Mouse (Mus musculus): ENCODE data around the gene Nfia. TPM values are rescaled to one million over a fixed set of nuclear protein-coding genes. Genes with fewer than 3 reads are reported as not detected.

The Nfia gene
- polyA plus RNA-seq, 1 experiment from 2014 or later = 15.9 TPM

DNA sequence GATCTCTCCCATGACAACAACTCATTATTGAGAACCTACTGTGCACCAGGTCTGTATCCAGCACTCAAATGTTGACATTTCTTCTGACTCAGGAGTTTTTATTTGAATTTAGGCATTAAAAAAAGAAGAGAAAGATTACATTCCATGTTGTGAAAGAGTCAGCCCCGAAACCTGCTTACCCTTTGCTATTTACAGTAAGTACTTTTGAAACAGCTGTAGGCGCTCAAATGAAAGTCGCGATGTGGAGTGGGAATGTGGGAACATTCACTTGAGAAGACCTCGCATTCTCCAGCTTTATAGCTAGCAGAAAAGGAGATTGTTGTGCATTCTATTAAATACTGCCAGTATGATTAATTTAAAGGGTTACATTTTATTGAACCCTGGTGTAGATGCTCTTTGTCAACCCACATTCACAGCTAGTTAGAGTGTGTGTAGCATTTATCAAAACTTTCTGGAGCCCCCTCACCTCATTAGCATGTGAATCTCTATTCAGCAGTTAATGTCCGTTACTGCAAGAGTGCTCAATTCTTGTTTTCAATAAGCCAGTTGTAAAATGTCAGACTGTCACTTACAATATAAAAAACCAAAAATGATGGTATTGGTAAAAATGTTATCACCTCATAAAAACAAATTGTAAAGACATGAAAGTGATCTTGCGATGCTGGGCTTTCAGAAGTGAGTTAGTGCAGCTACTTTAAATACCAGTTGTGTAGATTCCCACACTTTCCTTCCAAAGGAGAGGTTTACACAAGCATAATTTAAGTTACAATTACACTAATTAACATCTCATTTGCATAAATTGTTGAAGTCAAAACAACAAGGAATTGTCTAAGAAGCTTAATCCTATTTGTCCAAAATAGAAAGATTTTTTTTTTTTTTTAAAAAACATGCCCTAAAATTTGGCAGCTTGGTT, 33.6 kb downstream of the Nfia start:
- Histone ChIP-seq H3K27ac (ENCODE audit: low read depth, low read length) (no peak overlapping the region), H3K4me2 (replicated peaks; ENCODE audit: low read depth) (no peak overlapping the region), H3K9ac (ENCODE audit: low read depth, low read length) (no peak overlapping the region), H3K4me3 (ENCODE audit: low read depth, low read length) (no peak overlapping the region), H3K27me3 (replicated peaks; ENCODE audit: control insufficient read depth, insufficient read depth, low read length) (no peaks in the 10 kb centered on the region), H3K4me1 (replicated peaks; ENCODE audit: control insufficient read depth, insufficient read depth, low read length) (no peaks in the 10 kb centered on the region), H3K36me3 (ENCODE audit: control insufficient read depth, insufficient read depth) (no peaks in the 10 kb centered on the region), H3K9me3 (ENCODE audit: control insufficient read depth) (no peaks in the 10 kb centered on the region)
- 64% methylated on average over 7 of the region's 7 CpGs for WGBS
- TF ChIP-seq CTCF (IDR thresholded peaks at IDR 0.05; ENCODE audit: low read depth) = no peak
- ATAC-seq = no peak

DNA sequence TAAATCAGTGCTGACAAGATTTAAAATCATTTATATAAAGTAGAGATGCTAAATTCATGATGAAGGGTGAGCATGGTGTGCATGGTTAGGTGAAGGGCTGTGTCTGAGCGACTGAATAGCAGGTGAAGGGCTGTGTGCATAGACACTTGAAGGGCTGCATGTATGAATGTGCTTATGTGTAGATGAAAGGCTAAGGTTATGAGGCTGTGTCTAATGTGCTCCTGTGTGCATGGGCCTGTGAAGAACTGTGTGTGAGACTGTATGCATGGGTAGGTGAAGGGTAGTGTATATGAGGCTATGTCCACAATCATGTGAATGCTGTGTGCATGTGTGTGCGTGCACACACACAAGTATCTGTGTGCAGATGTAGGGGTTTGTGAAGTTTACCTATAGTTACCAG, 34.4 kb downstream of the Nfia start:
- no peaks in the 10 kb centered on the region for H3K9me3 ChIP-seq (ENCODE audit: control insufficient read depth)
- 93% methylated on average over 2 of the region's 2 CpGs for WGBS
- H3K4me3 ChIP-seq (ENCODE audit: low read depth, low read length) = no peak overlapping the region
- H3K27me3 ChIP-seq (replicated peaks; ENCODE audit: control insufficient read depth, insufficient read depth, low read length) = no peaks in the 10 kb centered on the region
- TF ChIP-seq CTCF (IDR thresholded peaks at IDR 0.05; ENCODE audit: low read depth) = no peak
- ATAC-seq = no peak
- no peak overlapping the region for H3K4me2 ChIP-seq (replicated peaks; ENCODE audit: low read depth)
- no peak overlapping the region for H3K27ac ChIP-seq (ENCODE audit: low read depth, low read length)
- H3K9ac ChIP-seq (ENCODE audit: low read depth, low read length) = no peak overlapping the region
- H3K4me1 ChIP-seq (replicated peaks; ENCODE audit: control insufficient read depth, insufficient read depth, low read length) = no peaks in the 10 kb centered on the region
- no peaks in the 10 kb centered on the region for H3K36me3 ChIP-seq (ENCODE audit: control insufficient read depth, insufficient read depth)

DNA sequence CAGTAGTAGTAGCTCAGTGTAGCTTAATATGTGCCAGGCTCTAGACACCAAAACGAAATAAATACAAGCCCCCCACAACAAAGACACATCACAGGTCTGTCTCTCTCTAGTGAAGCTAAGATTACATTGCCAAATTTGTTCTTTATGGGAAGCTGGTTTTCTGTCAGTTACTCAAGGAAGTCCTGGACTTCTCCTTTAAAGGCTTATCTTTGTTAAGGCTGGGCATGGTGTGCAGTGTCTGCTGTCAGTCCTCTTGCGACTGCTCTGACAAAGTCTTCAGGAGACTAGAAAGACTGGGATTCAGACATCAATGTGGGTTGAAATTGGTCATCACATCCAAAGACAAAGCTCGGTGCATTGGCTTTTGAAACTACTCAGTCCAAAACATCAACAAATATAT, 36.4 kb downstream of the Nfia start:
- no peaks in the 10 kb centered on the region for H3K36me3 ChIP-seq (ENCODE audit: control insufficient read depth, insufficient read depth)
- H3K27ac ChIP-seq (ENCODE audit: low read depth, low read length) = no peak overlapping the region
- H3K9ac ChIP-seq (ENCODE audit: low read depth, low read length) = no peak overlapping the region
- no peak overlapping the region for H3K4me3 ChIP-seq (ENCODE audit: low read depth, low read length)
- WGBS = 82% methylated on average over 3 of the region's 3 CpGs
- TF ChIP-seq CTCF (IDR thresholded peaks at IDR 0.05; ENCODE audit: low read depth) = no peak
- no peaks in the 10 kb centered on the region for H3K27me3 ChIP-seq (replicated peaks; ENCODE audit: control insufficient read depth, insufficient read depth, low read length)
- ATAC-seq = no peak
- H3K4me1 ChIP-seq (replicated peaks; ENCODE audit: control insufficient read depth, insufficient read depth, low read length) = no peaks in the 10 kb centered on the region
- no peaks in the 10 kb centered on the region for H3K9me3 ChIP-seq (ENCODE audit: control insufficient read depth)
- H3K4me2 ChIP-seq (replicated peaks; ENCODE audit: low read depth) = no peak overlapping the region

DNA sequence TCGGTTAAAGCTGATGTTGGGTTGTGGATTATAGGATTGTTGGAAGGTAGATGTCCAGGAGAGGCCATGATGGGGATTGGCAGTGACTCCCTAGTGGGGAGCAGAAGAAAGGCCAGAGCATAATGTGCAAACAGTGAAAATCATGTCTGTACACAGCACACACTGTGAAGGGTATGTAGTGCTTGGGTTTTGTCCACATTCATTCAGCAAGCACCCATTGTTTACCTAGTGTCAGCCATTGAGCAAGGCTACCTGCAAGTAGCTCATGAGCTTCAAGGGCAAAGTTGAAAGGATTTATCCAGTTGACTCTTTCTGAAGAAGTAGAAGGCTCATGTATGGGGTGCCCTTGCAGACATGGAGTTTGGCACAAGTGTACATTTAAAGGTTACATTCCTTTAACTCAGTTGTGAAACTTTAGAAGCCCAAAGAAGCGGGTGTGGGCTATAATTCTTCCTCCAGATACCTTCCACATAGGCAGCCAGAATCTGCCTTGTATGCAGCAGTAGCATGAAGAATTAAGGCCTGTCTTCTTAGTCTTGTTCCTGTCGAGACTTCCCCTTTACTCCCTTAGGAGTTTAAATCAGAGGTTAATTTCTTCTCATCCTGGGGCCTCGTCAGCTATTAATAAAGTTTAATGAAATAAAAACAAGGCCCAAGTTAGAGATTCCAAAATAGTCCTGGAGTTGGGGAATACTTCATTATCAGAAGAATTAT, 37.2 kb downstream of the Nfia start:
- ATAC-seq = no peak
- no peaks in the 10 kb centered on the region for H3K27me3 ChIP-seq (replicated peaks; ENCODE audit: control insufficient read depth, insufficient read depth, low read length)
- H3K4me2 ChIP-seq (replicated peaks; ENCODE audit: low read depth) = no peak overlapping the region
- no peaks in the 10 kb centered on the region for H3K4me1 ChIP-seq (replicated peaks; ENCODE audit: control insufficient read depth, insufficient read depth, low read length)
- H3K9me3 ChIP-seq (ENCODE audit: control insufficient read depth) = no peaks in the 10 kb centered on the region
- H3K9ac ChIP-seq (ENCODE audit: low read depth, low read length) = no peak overlapping the region
- no peak overlapping the region for H3K4me3 ChIP-seq (ENCODE audit: low read depth, low read length)
- no peaks in the 10 kb centered on the region for H3K36me3 ChIP-seq (ENCODE audit: control insufficient read depth, insufficient read depth)
- no peak overlapping the region for H3K27ac ChIP-seq (ENCODE audit: low read depth, low read length)
- TF ChIP-seq CTCF (IDR thresholded peaks at IDR 0.05; ENCODE audit: low read depth) = no peak
- 84% methylated on average over 4 of the region's 4 CpGs for WGBS

DNA sequence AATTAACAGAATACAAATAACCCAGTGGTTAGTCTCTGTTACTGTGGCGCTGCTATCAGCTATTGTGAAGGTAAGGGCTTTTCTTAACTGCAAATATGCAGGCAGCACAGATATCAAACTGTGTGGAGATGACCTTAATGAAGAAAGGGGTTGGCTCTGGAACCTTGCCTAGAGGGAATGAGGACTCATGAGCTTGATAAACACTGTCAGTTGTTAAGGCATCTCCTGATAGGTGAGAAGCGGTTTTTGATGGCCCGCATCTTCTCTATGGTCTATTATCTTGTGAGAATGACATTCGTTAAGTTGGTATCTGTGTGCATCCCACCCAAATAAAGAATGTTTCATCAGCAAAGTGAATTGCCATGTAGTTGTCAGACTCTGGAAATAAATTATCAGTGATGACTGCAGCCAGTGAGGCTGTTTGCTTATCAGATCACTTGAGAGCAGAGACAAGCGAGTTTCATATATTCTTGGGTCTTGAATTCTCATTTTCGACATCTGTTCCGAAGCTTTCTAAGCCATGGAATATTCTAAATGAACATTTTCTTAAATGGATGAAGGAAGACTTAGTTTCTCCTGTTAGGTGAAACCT, 37.9 kb downstream of the Nfia start:
- Histone ChIP-seq H3K27ac (ENCODE audit: low read depth, low read length) (no peak overlapping the region), H3K4me3 (ENCODE audit: low read depth, low read length) (no peak overlapping the region), H3K36me3 (ENCODE audit: control insufficient read depth, insufficient read depth) (no peaks in the 10 kb centered on the region), H3K4me2 (replicated peaks; ENCODE audit: low read depth) (no peak overlapping the region), H3K27me3 (replicated peaks; ENCODE audit: control insufficient read depth, insufficient read depth, low read length) (no peaks in the 10 kb centered on the region), H3K9me3 (ENCODE audit: control insufficient read depth) (no peaks in the 10 kb centered on the region), H3K9ac (ENCODE audit: low read depth, low read length) (no peak overlapping the region), H3K4me1 (replicated peaks; ENCODE audit: control insufficient read depth, insufficient read depth, low read length) (no peaks in the 10 kb centered on the region)
- no peak for ATAC-seq
- WGBS = 87% methylated on average over 7 of the region's 7 CpGs
- TF ChIP-seq CTCF (IDR thresholded peaks at IDR 0.05; ENCODE audit: low read depth) = no peak

DNA sequence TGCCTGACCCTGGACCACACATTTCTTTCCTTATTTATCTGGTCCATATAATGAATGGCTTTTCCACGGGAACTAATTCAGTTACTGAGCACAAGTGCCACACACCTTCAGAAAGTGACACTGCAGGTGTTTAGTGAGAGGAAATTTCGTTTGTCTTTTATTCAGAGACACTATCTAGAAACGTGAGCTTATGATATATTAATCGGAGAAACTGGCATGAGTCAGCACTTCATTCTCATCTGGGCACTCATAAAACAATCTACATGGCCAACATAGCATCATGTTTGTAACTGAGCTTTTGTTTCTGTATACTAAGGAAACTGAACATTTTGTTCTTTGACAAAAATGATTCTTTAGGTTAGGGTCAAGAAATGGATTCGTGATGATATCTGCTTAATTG, 40.5 kb downstream of the Nfia start:
- no peaks in the 10 kb centered on the region for H3K27me3 ChIP-seq (replicated peaks; ENCODE audit: control insufficient read depth, insufficient read depth, low read length)
- H3K9me3 ChIP-seq (ENCODE audit: control insufficient read depth) = no peaks in the 10 kb centered on the region
- ATAC-seq = no peak
- H3K4me3 ChIP-seq (ENCODE audit: low read depth, low read length) = no peak overlapping the region
- H3K9ac ChIP-seq (ENCODE audit: low read depth, low read length) = no peak overlapping the region
- 69% methylated on average over 5 of the region's 5 CpGs for WGBS
- H3K4me1 ChIP-seq (replicated peaks; ENCODE audit: control insufficient read depth, insufficient read depth, low read length) = no peaks in the 10 kb centered on the region
- no peak for TF ChIP-seq CTCF (IDR thresholded peaks at IDR 0.05; ENCODE audit: low read depth)
- H3K27ac ChIP-seq (ENCODE audit: low read depth, low read length) = no peak overlapping the region
- H3K4me2 ChIP-seq (replicated peaks; ENCODE audit: low read depth) = no peak overlapping the region
- H3K36me3 ChIP-seq (ENCODE audit: control insufficient read depth, insufficient read depth) = no peaks in the 10 kb centered on the region

All from intestine, postnatal 0 days (tissue).